Mouse (Mus musculus) activated CD4-positive, CD25-positive, alpha-beta regulatory T cell (primary cell): Measurements from ENCODE around the gene Rwdd2b. TPM values are rescaled to one million over a fixed set of nuclear protein-coding genes. Genes with fewer than 3 reads are reported as not detected.

Experiments used
- polyA plus RNA-seq, 2 experiments: library from polyadenylated mRNA; unstranded; fragments of 100-300 nt; shearing (Covaris generic); gene quantifications; one replicate each; pipeline ENCODE4 v1.2.1; 2017

Gene Rwdd2b
- polyA plus RNA-seq = 10 to 100 TPM; 15.0 to 16.2 TPM

DNA sequence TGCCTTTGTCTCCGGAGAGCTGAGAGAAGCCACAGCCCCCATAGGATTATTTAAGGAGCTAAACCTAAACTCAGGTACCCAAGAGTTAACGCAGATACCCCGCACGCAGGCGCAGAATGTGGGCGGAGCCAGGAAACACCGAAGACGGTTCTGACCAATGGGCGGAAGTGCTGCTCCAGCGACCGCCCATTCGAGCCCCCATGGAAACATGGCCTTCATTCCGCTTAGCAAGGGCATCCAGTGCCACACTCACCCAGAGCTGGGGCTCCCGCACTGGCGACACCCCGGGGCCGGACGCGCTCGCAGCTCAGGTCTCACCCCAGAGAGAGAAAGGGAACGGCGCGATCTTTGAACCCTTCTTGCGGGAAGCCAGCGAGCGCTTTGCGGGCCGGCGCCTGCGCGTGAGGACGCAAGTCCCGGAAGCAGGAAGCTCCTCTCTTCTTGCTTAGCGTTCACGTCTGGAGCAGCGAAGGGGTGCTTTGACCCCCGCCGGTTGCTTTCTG lies at the start of gene Rwdd2b:
Gene Rwdd2b, minus strand, starts transcription at position 390 of the 503 bp plus-strand sequence.

DNA sequence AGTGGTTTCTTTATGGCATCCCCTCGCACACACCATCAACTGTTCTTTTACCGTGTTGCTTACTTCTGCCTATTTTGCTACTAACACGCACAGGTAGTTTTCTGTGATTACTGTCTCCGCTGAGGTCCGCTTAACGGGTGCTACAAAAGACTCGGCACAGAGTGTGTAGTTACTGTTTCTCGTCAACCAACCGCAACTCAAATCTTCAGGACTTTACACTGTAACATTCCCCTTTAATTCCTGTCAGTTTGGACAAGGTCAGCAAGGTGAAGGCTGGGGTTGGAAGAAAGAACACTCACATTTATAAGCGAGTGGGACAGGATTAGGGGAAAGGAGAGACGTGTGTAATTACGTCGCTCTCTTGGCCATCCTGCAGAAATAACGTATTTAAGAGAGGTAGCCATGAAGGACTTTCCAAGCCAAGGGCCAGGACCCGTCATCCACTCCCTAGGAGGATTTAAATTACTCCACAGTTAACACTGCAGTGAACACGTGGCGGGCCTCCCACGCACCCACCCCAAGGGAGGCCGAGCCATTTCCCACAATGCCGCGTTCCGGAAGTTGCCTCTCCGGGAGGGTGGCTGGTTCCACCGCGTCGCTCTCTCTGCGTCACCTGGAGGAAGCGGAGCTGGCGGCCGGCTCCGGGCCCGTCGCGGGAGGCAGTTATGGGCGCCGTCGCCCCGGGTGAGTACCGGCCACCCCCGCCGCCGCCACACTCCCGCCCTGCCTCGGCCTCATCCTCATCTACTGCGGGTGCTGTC lies 14.2 kb upstream of the Rwdd2b start, which contains the start of gene Usp16:
Gene Usp16, plus strand, starts transcription at position 285 of the 761 bp plus-strand sequence.

DNA sequence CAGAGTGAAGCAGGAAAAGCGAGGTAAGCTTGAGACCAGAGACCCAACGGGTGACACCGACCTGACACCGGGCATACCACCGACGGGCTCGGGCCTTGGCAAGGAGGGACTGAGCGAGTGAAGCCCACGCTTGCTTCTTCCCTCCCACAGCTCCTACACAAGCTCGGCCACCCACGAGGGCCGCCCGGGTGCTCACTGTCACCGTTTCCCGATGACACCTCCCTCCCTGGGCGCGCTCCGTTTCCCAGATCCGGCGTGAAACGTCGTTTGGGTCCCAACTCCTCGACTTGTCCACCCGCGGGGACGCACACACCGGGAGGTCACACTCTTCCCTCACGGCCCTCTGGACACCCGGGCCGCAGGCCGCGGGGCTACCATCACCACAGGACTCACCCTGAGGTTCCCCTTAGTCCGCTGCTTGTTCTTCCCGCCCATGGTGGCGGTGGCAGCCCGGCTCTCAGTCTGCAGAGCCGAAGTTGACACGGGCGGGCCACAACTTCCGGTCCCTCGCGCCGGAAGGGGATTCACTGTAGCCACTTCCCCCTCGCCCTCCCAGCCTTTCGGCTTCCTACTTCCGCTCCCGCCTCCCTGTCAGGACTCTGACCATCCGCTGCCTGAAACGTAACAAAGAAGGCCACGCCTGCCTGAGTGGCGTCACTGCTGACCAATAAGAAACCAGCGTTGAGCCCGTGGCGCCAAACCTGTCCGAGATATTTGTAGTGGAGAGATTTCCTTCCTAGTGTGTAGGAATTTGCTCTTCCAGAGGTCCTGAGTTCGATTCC lies 8.1 kb downstream of the Rwdd2b start, which contains the start of gene Ltn1:
Gene Ltn1, minus strand, starts transcription at position 580 of the 782 bp plus-strand sequence.

Other genes starting within 250 kb of the Rwdd2b start
- 10 to 100 TPM; 10.6 to 19.7 TPM for gene N6amt1, start 86.4 kb downstream of the Rwdd2b start, polyA plus RNA-seq
- 10 to 100 TPM; 32.5 to 44.9 TPM for gene Ltn1, start 8.0 kb downstream of the Rwdd2b start, polyA plus RNA-seq
- gene Usp16, start 14.1 kb upstream of the Rwdd2b start, polyA plus RNA-seq = 10 to 100 TPM; 57.0 to 75.9 TPM
- gene Cct8, start 55.3 kb upstream of the Rwdd2b start, polyA plus RNA-seq = 100 to 1,000 TPM; 336 to 418 TPM
- gene Map3k7cl, start 112.8 kb upstream of the Rwdd2b start, polyA plus RNA-seq = not detected